Mouse (Mus musculus) leukemia stem cell, adult 10-12 weeks (primary cell): ENCODE data around the gene 2610028H24Rik. TPM values are rescaled to one million over a fixed set of nuclear protein-coding genes. Genes with fewer than 3 reads are reported as not detected.

ENCODE experiments used
- polyA plus RNA-seq: library from polyadenylated mRNA; stranded (reverse); fragments of >175 nt; gene quantifications from 2 replicates; pipeline ENCODE4 v1.2.3, GENCODE M21; 2012; ENCODE audit warnings: low replicate concordance

The 2610028H24Rik gene
- not detected in 2 replicates for polyA plus RNA-seq

GRCm38 (mm10) chr10:76448851-76449250 lies at the start of gene 2610028H24Rik:
Gene 2610028H24Rik (plus strand): TSS chr10:76449081.

GRCm38 (mm10) chr10:76440281-76440680 lies 8.6 kb upstream of the 2610028H24Rik start, which contains the start of gene AC141477.1:
Gene AC141477.1 (minus strand): TSS chr10:76440444.

GRCm38 (mm10) chr10:76442178-76443088 lies 6.4 kb upstream of the 2610028H24Rik start, which contains the start of gene Pcnt:
Gene Pcnt (minus strand): TSS chr10:76442786.

GRCm38 (mm10) chr10:76468203-76469162 lies 19.6 kb downstream of the 2610028H24Rik start, which contains the start of the genes Mcm3ap and Ybey:
Gene Mcm3ap (plus strand): TSS chr10:76468927.
Gene Ybey (minus strand): TSS chr10:76469114.

Other genes starting within 250 kb of the 2610028H24Rik start
- 1.8 and 3.1 TPM in 2 replicates for gene Prmt2, start 211.2 kb upstream of the 2610028H24Rik start, polyA plus RNA-seq
- not detected in 2 replicates for gene S100b, start 195.2 kb upstream of the 2610028H24Rik start, polyA plus RNA-seq
- gene Dip2a, start 103.8 kb upstream of the 2610028H24Rik start, polyA plus RNA-seq: 1.4 and 2.2 TPM in 2 replicates
- gene AC141477.1, start 8.6 kb upstream of the 2610028H24Rik start, polyA plus RNA-seq: not detected in 2 replicates
- 38.7 and 62.8 TPM in 2 replicates for gene Pcnt, start 6.3 kb upstream of the 2610028H24Rik start, polyA plus RNA-seq
- 11.8 and 18.4 TPM in 2 replicates for gene Mcm3ap, start 19.8 kb downstream of the 2610028H24Rik start, polyA plus RNA-seq
- 0.90 and 1.7 TPM in 2 replicates for gene Ybey, start 20.0 kb downstream of the 2610028H24Rik start, polyA plus RNA-seq
- 1.9 and 6.9 TPM in 2 replicates for gene Lss, start 82.5 kb downstream of the 2610028H24Rik start, polyA plus RNA-seq
- gene Spatc1l, start 113.2 kb downstream of the 2610028H24Rik start, polyA plus RNA-seq: not detected in 2 replicates
- not detected in 2 replicates for gene Ftcd, start 126.6 kb downstream of the 2610028H24Rik start, polyA plus RNA-seq
- 0.21 and 1.1 TPM in 2 replicates for gene Col6a2, start 174.5 kb downstream of the 2610028H24Rik start, polyA plus RNA-seq